Mouse (Mus musculus) intestine, postnatal 0 days (tissue): Measurements from ENCODE around the gene Tpr. TPM values are rescaled to one million over a fixed set of nuclear protein-coding genes. Genes with fewer than 3 reads are reported as not detected.

Experiments
- ATAC-seq: fragments of 200-750 bp; cut with Nextera tagmentation; 2 replicates; pipeline ENCODE4 v1.8.0; 2017; ENCODE audit warnings: mild to moderate bottlenecking, moderate TSS enrichment, moderate library complexity
- H3K27ac ChIP-seq: fragments of 300-500 bp; sonication (generic); 2 replicates; pipeline ENCODE4 v1.5.1; 2014; ENCODE audit warnings: mild to moderate bottlenecking, low read depth, low read length, moderate library complexity
- H3K27me3 ChIP-seq: fragments of 300-500 bp; sonication (generic); replicated peaks from 2 replicates; pipeline ENCODE4 v1.6.1; 2014; ENCODE audit warnings: low read length, mixed read lengths; ENCODE audit not compliant: control insufficient read depth, insufficient read depth
- H3K36me3 ChIP-seq: fragments of 300-500 bp; sonication (generic); 2 replicates; pipeline ENCODE4 v1.6.1; 2014; ENCODE audit warnings: mild to moderate bottlenecking, moderate library complexity; ENCODE audit not compliant: control insufficient read depth, insufficient read depth
- H3K4me1 ChIP-seq: fragments of 300-500 bp; sonication (generic); replicated peaks from 2 replicates; pipeline ENCODE4 v1.6.1; 2014; ENCODE audit warnings: antibody characterized with exemption, low read length, mixed read lengths; ENCODE audit not compliant: control insufficient read depth, insufficient read depth
- H3K4me2 ChIP-seq: fragments of 300-500 bp; sonication (generic); replicated peaks from 2 replicates; pipeline ENCODE4 v1.6.1; 2014; ENCODE audit warnings: low read depth, mild to moderate bottlenecking, moderate library complexity
- H3K4me3 ChIP-seq: fragments of 300-500 bp; sonication (generic); 2 replicates; pipeline ENCODE4 v1.5.1; 2014; ENCODE audit warnings: low read depth, low read length
- H3K9ac ChIP-seq: fragments of 300-500 bp; sonication (generic); 2 replicates; pipeline ENCODE4 v1.6.1; 2014; ENCODE audit warnings: mild to moderate bottlenecking, low read depth, low read length
- H3K9me3 ChIP-seq: fragments of 300-500 bp; sonication (generic); 2 replicates; pipeline ENCODE4 v1.6.1; 2016; ENCODE audit warnings: mixed run types; ENCODE audit not compliant: control insufficient read depth
- CTCF ChIP-seq: sonication (generic); IDR thresholded peaks from 2 replicates; pipeline ENCODE4 v1.5.1; 2016; ENCODE audit warnings: low read depth, mild to moderate bottlenecking, control low read depth, antibody characterized with exemption, moderate library complexity
- WGBS: fragments of 180-500 bp; shearing (Covaris S2); extraction: QIAGEN DNeasy Blood & Tissue Kit; methylation state at CpG from one replicate; pipeline ENCODE4 v1.1.7; 2014; 5-methylcytosine and 5-hydroxymethylcytosine counted together
- polyA plus RNA-seq: library from polyadenylated mRNA; unstranded; fragments of >200 nt; fragmentation: Nextera tagmentation; extraction: Ambion mirVana; gene quantifications from 2 replicates; pipeline ENCODE4 v1.2.1, GENCODE M21; 2015

Tpr gene
- polyA plus RNA-seq, 1 experiment from 2014 or later = 89.7 TPM

GRCm38 (mm10) chr1:150497690-150498089 lies 105.1 kb downstream of the Tpr start:
- no peaks in the 10 kb centered on the region for H3K9me3 ChIP-seq
- H3K9ac ChIP-seq = no peak overlapping the region
- peak; percentile 39 for TF ChIP-seq CTCF
- no peaks in the 10 kb centered on the region for H3K36me3 ChIP-seq
- H3K27ac ChIP-seq = no peak overlapping the region
- H3K27me3 ChIP-seq = no peaks in the 10 kb centered on the region
- H3K4me1 ChIP-seq = no peaks in the 10 kb centered on the region
- ATAC-seq = no peak
- H3K4me2 ChIP-seq = no peak overlapping the region
- WGBS = 57% methylated on average over 2 of the region's 2 CpGs
- no peak overlapping the region for H3K4me3 ChIP-seq

GRCm38 (mm10) chr1:150498177-150498576 lies 105.5 kb downstream of the Tpr start:
- TF ChIP-seq CTCF = no peak
- H3K4me2 ChIP-seq = no peak overlapping the region
- H3K4me3 ChIP-seq = no peak overlapping the region
- ATAC-seq = no peak
- WGBS = 76% methylated on average over 2 of the region's 2 CpGs
- no peak overlapping the region for H3K9ac ChIP-seq
- no peaks in the 10 kb centered on the region for H3K36me3 ChIP-seq
- H3K27ac ChIP-seq = no peak overlapping the region
- H3K9me3 ChIP-seq = no peaks in the 10 kb centered on the region
- no peaks in the 10 kb centered on the region for H3K27me3 ChIP-seq
- H3K4me1 ChIP-seq = no peaks in the 10 kb centered on the region

Other genes with a start within 250 kb of the Tpr start
- gene Pdc, start 73.4 kb upstream of the Tpr start, polyA plus RNA-seq = not detected in 2 replicates
- gene Odr4, start 242 bp downstream of the Tpr start, polyA plus RNA-seq = 29.2 and 32.9 TPM in 2 replicates
- 0.34 and 0.44 TPM in 2 replicates for gene Prg4, start 73.3 kb downstream of the Tpr start, polyA plus RNA-seq